Mouse (Mus musculus) liver, embryonic 13.5 days (tissue): ENCODE results near the gene Tbc1d30. TPM values are rescaled to one million over a fixed set of nuclear protein-coding genes. Genes with fewer than 3 reads are reported as not detected.

Experiments used
- ATAC-seq: fragments of 200-750 bp; cut with Nextera tagmentation; 2 replicates; pipeline ENCODE4 v1.8.0; 2017; ENCODE audit warnings: low read depth, mild to moderate bottlenecking, moderate number of reproducible peaks, moderate library complexity
- DNase-seq: peaks from one replicate; pipeline ENCODE4 v3.0.0; 2022
- H3K27ac ChIP-seq: fragments of 300-500 bp; sonication (generic); 2 replicates; pipeline ENCODE4 v1.5.1; 2015; ENCODE audit warnings: moderate library complexity, mild to moderate bottlenecking, inconsistent platforms
- H3K27me3 ChIP-seq: fragments of 300-500 bp; sonication (generic); 2 replicates; pipeline ENCODE4 v1.6.1; 2015; ENCODE audit warnings: mild to moderate bottlenecking, inconsistent platforms
- H3K36me3 ChIP-seq: fragments of 300-500 bp; sonication (generic); 2 replicates; pipeline ENCODE4 v1.6.1; 2015; ENCODE audit warnings: mild to moderate bottlenecking, inconsistent platforms
- H3K4me1 ChIP-seq: fragments of 300-500 bp; sonication (generic); replicated peaks from 2 replicates; pipeline ENCODE4 v1.6.1; 2015; ENCODE audit warnings: inconsistent platforms
- H3K4me2 ChIP-seq: fragments of 300-500 bp; sonication (generic); 2 replicates; pipeline ENCODE4 v1.6.1; 2015; ENCODE audit warnings: inconsistent platforms, mild to moderate bottlenecking, moderate library complexity
- H3K4me3 ChIP-seq: fragments of 300-500 bp; sonication (generic); replicated peaks from 2 replicates; pipeline ENCODE4 v1.5.1; 2015; ENCODE audit warnings: mild to moderate bottlenecking, inconsistent platforms
- H3K9ac ChIP-seq: fragments of 300-500 bp; sonication (generic); 2 replicates; pipeline ENCODE4 v1.6.1; 2015; ENCODE audit warnings: mild to moderate bottlenecking, inconsistent platforms
- H3K9me3 ChIP-seq: fragments of 300-500 bp; sonication (generic); replicated peaks from 2 replicates; pipeline ENCODE4 v1.6.1; 2016; ENCODE audit warnings: inconsistent platforms
- WGBS: fragments of 180-500 bp; shearing (Covaris S2); methylation state at CpG from one replicate; pipeline ENCODE4 v1.1.7; 2015; ENCODE audit not compliant: insufficient replicate concordance; 5-methylcytosine and 5-hydroxymethylcytosine counted together
- polyA plus RNA-seq: library from polyadenylated mRNA; unstranded; fragments of >200 nt; fragmentation: Nextera tagmentation; extraction: Ambion mirVana; gene quantifications from 2 replicates; pipeline ENCODE4 v1.2.1, GENCODE M21; 2015

Gene Tbc1d30
- polyA plus RNA-seq, 1 experiment from 2014 or later = 0.15 TPM

DNA sequence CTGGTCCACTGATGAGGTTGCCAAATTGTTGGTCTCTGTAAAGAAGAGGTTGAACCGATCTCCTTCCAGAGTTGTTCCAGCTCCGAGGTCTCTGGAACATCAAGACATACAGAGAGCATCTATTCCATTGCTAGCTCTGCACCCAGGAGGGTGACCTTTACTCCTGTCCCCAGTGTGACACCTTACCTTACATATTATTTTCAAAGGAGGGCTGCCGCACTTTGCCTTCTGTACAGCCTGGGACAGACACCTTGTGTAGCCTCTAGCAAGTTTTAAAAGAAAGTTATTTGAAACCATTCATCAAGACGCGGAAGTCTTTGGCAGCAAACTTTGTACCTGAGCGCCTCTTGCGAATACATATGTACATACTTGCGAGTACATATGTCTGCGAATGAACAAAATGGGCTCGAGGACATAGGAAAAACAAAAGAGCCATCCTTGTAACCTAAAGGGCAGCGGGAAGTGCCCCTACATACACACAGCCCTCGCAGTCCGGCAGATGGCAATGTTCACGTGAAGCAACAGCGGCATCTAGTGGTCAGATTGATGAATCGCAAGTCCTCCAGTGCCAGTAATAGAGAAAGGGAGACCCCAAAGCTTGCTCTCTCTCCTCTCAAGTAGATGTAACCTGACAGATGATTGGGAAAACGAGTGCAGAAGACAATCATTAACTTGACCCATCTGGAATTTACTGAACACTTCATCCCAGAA lies 94.8 kb downstream of the Tbc1d30 start:
- WGBS = 23% methylated on average over 17 of the region's 17 CpGs

DNA sequence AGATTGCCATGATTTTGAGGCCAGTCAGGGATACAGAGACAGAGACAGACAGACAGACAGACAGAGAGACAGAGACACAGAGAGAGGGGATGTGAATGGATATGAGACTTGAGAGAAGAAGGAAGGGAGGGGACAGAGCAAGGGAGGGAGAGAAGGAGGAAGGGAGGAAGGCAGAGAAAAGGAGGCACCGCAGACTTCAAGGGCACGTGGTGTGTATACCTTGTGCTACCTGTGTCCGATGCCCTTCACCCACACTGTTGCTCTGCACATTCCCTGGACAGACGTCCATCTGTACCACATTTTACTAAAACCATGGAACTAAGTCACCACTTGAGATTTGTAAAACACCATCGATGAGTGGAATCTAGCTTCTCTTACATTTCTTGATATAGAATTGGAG lies 95.6 kb downstream of the Tbc1d30 start:
- H3K27me3 ChIP-seq = no peaks in the 10 kb centered on the region
- 67% methylated on average over 5 of the region's 5 CpGs for WGBS
- no peak for DNase-seq
- no peaks in the 10 kb centered on the region for H3K4me1 ChIP-seq
- no peak overlapping the region for H3K4me2 ChIP-seq
- no peak overlapping the region for H3K9ac ChIP-seq
- no peaks in the 10 kb centered on the region for H3K9me3 ChIP-seq
- H3K27ac ChIP-seq = no peak overlapping the region
- no peak for ATAC-seq
- H3K4me3 ChIP-seq = no peak overlapping the region
- H3K36me3 ChIP-seq = no peaks in the 10 kb centered on the region

More for the DNA sequence above, 94.8 kb downstream of the Tbc1d30 start:
- no peak overlapping the region for H3K27ac ChIP-seq
- H3K9me3 ChIP-seq = no peaks in the 10 kb centered on the region
- ATAC-seq (0 out of 2 replicates have a peak, but pooled peaks have one; percentile 45), DNase-seq (peak; percentile 10)
- H3K4me1 ChIP-seq = no peaks in the 10 kb centered on the region
- no peak overlapping the region for H3K4me2 ChIP-seq
- H3K27me3 ChIP-seq = no peaks in the 10 kb centered on the region
- H3K36me3 ChIP-seq = no peaks in the 10 kb centered on the region
- H3K9ac ChIP-seq = no peak overlapping the region
- H3K4me3 ChIP-seq = no peak overlapping the region

DNA sequence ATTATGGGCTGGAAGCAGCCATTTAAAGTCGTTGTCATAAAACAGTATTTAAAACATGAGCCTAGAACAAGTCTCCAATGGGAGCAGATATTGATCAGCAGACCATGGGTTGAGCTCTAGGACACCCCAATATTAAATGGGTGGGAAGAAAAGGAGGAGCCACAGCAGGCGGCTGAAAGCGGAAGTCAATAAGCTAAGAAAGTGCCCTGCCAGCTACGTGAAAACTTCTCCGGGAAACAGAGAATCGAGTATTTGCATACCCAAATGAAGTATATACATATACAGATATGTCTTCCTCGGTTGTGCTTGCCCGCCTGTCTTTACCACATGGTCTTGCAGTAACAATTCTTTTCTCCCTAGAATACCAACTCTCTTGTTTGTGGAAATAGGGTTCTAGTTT lies 96.7 kb downstream of the Tbc1d30 start:
- no peaks in the 10 kb centered on the region for H3K36me3 ChIP-seq
- H3K4me2 ChIP-seq = no peak overlapping the region
- no peak for ATAC-seq
- H3K9me3 ChIP-seq = no peaks in the 10 kb centered on the region
- no peak overlapping the region for H3K27ac ChIP-seq
- no peak overlapping the region for H3K9ac ChIP-seq
- DNase-seq = no peak
- H3K4me3 ChIP-seq = no peak overlapping the region
- H3K4me1 ChIP-seq = no peaks in the 10 kb centered on the region
- WGBS = 57% methylated on average over 8 of the region's 8 CpGs
- no peaks in the 10 kb centered on the region for H3K27me3 ChIP-seq

- WGBS = 53% methylated on average over 7 of the region's 7 CpGs
- no peaks in the 10 kb centered on the region for H3K4me1 ChIP-seq
- ATAC-seq (no peak), DNase-seq (no peak)
- no peaks in the 10 kb centered on the region for H3K36me3 ChIP-seq
- no peak overlapping the region for H3K27ac ChIP-seq
- no peaks in the 10 kb centered on the region for H3K27me3 ChIP-seq
- H3K4me2 ChIP-seq = no peak overlapping the region
- H3K4me3 ChIP-seq = no peak overlapping the region
- no peak overlapping the region for H3K9ac ChIP-seq
- no peaks in the 10 kb centered on the region for H3K9me3 ChIP-seq
These were observed 98.3 kb downstream of the Tbc1d30 start for GRCm38 (mm10) chr10:121252781-121253180.

GRCm38 (mm10) chr10:121251191-121251590 lies 99.9 kb downstream of the Tbc1d30 start:
- no peak overlapping the region for H3K4me3 ChIP-seq
- DNase-seq = no peak
- H3K4me2 ChIP-seq = no peak overlapping the region
- no peaks in the 10 kb centered on the region for H3K27me3 ChIP-seq
- H3K27ac ChIP-seq = no peak overlapping the region
- no peaks in the 10 kb centered on the region for H3K9me3 ChIP-seq
- ATAC-seq = no peak
- no peaks in the 10 kb centered on the region for H3K4me1 ChIP-seq
- no peak overlapping the region for H3K9ac ChIP-seq
- no peaks in the 10 kb centered on the region for H3K36me3 ChIP-seq
- WGBS = 26% methylated on average over 8 of the region's 8 CpGs

DNA sequence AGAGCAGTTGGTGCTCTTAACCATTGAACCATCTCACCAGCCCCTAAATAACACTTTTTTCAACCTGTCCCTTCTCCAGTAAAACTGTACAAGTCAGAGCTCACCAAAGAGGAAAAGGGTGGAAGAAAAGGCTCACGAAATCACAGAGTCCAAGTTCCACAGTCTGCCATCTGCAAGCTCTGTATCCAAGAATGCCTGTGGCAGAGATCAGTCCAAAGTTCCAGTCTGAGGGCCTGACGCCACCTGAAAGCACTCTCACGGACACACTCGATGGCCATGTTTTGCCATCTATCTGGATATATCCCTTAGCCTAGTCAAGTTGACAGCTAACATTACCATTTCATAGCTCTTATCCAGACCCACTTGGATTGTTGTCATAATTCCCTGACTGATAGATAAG lies 101.3 kb downstream of the Tbc1d30 start:
- Histone ChIP-seq H3K9ac (no peak overlapping the region), H3K4me1 (no peaks in the 10 kb centered on the region), H3K4me3 (no peak overlapping the region), H3K9me3 (no peaks in the 10 kb centered on the region), H3K27ac (no peak overlapping the region), H3K4me2 (no peak overlapping the region), H3K36me3 (no peaks in the 10 kb centered on the region), H3K27me3 (no peaks in the 10 kb centered on the region)
- DNase-seq (no peak), ATAC-seq (no peak)
- 68% methylated on average over 4 of the region's 4 CpGs for WGBS

DNA sequence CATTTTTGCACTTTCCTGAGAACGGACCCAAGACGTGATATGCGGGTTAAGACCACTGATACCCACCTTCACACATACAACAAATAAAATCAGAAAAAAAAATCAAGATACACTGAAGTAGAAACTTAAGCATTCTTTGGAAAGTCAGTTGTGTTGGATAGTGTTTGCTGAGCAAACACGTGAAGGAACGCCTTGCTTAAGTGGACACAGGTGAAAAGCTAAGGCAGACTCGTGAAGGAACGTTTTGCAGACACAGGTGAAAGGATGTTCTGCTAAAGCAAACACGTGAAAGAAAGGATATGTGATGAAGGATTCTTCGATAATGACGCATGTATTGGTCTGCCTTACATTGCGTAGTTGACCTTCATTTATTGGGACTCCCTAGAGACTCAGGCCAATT lies 103.5 kb downstream of the Tbc1d30 start:
- no peak for ATAC-seq
- no peak overlapping the region for H3K27ac ChIP-seq

GRCm38 (mm10) chr10:121246971-121247370 lies 104.1 kb downstream of the Tbc1d30 start:
- Histone ChIP-seq H3K9ac (no peak overlapping the region), H3K9me3 (no peaks in the 10 kb centered on the region), H3K36me3 (no peaks in the 10 kb centered on the region), H3K4me3 (no peak overlapping the region), H3K27ac (no peak overlapping the region), H3K4me2 (no peak overlapping the region), H3K4me1 (0 out of 2 replicates have a peak, but pooled peaks cover 6% of the 10 kb centered on the region), H3K27me3 (no peaks in the 10 kb centered on the region)
- 75% methylated on average over 21 of the region's 21 CpGs for WGBS
- DNase-seq = no peak
- ATAC-seq = no peak

More for the DNA sequence above, 103.5 kb downstream of the Tbc1d30 start:
- Histone ChIP-seq H3K27me3 (no peaks in the 10 kb centered on the region), H3K9ac (no peak overlapping the region), H3K9me3 (no peaks in the 10 kb centered on the region), H3K4me2 (no peak overlapping the region), H3K4me1 (0 out of 2 replicates have a peak, but pooled peaks cover 6% of the 10 kb centered on the region), H3K36me3 (no peaks in the 10 kb centered on the region), H3K4me3 (no peak overlapping the region)
- DNase-seq = no peak
- WGBS = 75% methylated on average over 11 of the region's 11 CpGs

DNA sequence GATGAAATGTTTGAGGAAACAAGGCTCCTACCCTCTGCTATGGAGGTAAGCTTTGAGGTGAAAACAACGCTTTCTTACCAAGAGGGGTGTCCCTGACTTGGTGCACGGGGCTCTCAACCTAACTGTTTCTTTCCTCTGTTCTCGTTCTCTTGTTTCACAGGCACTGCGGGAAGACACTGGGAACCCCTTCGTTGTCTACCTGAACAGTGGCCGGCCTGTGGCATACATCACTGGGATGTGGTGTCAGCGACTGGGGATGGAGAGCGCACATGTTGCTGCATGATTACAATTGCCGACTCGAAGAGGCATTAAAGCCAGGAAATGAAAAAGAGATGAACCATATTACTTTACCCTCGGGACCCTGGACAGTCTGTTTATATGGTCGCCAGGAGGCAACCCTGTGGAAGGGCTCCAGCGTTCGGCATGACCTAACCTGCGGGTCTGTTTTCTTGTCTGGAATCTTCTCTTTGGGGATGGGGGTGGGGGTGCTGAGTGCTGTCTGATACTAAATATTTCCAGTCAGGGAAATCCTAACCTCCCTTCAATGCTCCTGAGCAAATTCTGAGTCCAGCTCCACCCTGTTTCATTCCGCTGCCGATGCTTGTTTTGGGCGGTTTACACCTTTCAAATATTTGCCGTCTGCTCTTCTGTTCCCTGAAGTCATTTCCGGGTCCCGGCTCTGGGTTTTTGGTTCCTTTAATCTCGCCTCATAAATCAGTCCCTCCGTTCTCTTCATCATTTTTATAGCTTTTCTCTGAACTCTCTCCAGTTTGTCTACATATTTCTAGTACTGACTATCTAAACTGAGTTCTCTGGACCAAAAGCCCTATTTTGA lies 107.5 kb downstream of the Tbc1d30 start:
- H3K9ac ChIP-seq = no peak overlapping the region
- no peak overlapping the region for H3K4me2 ChIP-seq
- no peak overlapping the region for H3K27ac ChIP-seq
- WGBS = 73% methylated on average over 23 of the region's 23 CpGs
- no peaks in the 10 kb centered on the region for H3K9me3 ChIP-seq
- no peaks in the 10 kb centered on the region for H3K27me3 ChIP-seq
- 0 out of 2 replicates have a peak, but pooled peaks cover 6% of the 10 kb centered on the region for H3K4me1 ChIP-seq
- H3K36me3 ChIP-seq = no peaks in the 10 kb centered on the region
- no peak overlapping the region for H3K4me3 ChIP-seq
- no peak for ATAC-seq
- DNase-seq = no peak

DNA sequence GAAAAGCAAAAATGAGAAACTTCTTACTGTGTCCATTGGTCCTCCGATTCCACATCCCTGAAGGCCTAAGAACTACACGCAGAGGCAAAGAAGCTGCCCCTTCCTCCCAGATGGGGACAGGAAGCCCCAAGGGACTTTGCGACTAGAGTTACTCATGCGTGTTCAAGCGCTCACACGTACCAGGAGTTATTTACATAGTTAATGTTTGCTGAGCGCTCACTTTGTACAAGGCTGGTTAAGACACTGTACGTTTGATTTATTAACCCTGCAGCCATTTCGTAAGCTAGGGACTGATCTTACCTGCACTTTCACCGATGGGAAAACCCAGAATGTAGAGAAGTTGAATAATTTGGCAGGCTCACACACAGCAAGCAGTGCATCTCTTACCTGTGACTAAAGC lies 108.5 kb downstream of the Tbc1d30 start:
- DNase-seq (no peak), ATAC-seq (peak; percentile 36; the same call in 1 of the 2 replicates)
- Histone ChIP-seq H3K4me2 (no peak overlapping the region), H3K9me3 (no peaks in the 10 kb centered on the region), H3K9ac (no peak overlapping the region), H3K27ac (no peak overlapping the region), H3K36me3 (no peaks in the 10 kb centered on the region), H3K27me3 (no peaks in the 10 kb centered on the region), H3K4me3 (no peak overlapping the region), H3K4me1 (0 out of 2 replicates have a peak, but pooled peaks cover 6% of the 10 kb centered on the region)
- 68% methylated on average over 10 of the region's 10 CpGs for WGBS

GRCm38 (mm10) chr10:121239065-121239464 lies 112.0 kb downstream of the Tbc1d30 start:
- no peak for DNase-seq
- Histone ChIP-seq H3K36me3 (no peaks in the 10 kb centered on the region), H3K9ac (no peak overlapping the region), H3K4me2 (no peak overlapping the region), H3K4me3 (no peak overlapping the region), H3K27ac (no peak overlapping the region), H3K27me3 (no peaks in the 10 kb centered on the region), H3K4me1 (0 out of 2 replicates have a peak, but pooled peaks cover 6% of the 10 kb centered on the region), H3K9me3 (no peaks in the 10 kb centered on the region)
- WGBS = 75% methylated on average over 10 of the region's 10 CpGs
- ATAC-seq = no peak
